Mouse (Mus musculus) intestine, embryonic 16.5 days (tissue): ENCODE results near the gene Mrps6. TPM values are rescaled to one million over a fixed set of nuclear protein-coding genes. Genes with fewer than 3 reads are reported as not detected.
"Not testable (repeated sequence)": the region's sequence is repeated elsewhere in the genome, so short reads cannot be mapped to it uniquely, and the experiment has no call there.

Experiments
- ATAC-seq: fragments of 200-750 bp; cut with Nextera tagmentation; 2 replicates; pipeline ENCODE4 v1.8.0; 2017; ENCODE audit warnings: moderate TSS enrichment, moderate library complexity
- H3K27ac ChIP-seq: fragments of 300-500 bp; sonication (generic); 2 replicates; pipeline ENCODE4 v1.5.1; 2014; ENCODE audit warnings: mild to moderate bottlenecking, low read length
- H3K27me3 ChIP-seq: fragments of 300-500 bp; sonication (generic); replicated peaks from 2 replicates; pipeline ENCODE4 v1.6.1; 2014; ENCODE audit warnings: low read length, control low read depth, mixed read lengths; ENCODE audit not compliant: control insufficient read depth, insufficient read depth
- H3K36me3 ChIP-seq: fragments of 300-500 bp; sonication (generic); 2 replicates; pipeline ENCODE4 v1.6.1; 2014; ENCODE audit warnings: low read length, control low read depth; ENCODE audit not compliant: control insufficient read depth, insufficient read depth
- H3K4me1 ChIP-seq: fragments of 300-500 bp; sonication (generic); 2 replicates; pipeline ENCODE4 v1.6.1; 2014; ENCODE audit warnings: low read length, control low read depth, mixed read lengths; ENCODE audit not compliant: control insufficient read depth, insufficient read depth
- H3K4me2 ChIP-seq: fragments of 300-500 bp; sonication (generic); 2 replicates; pipeline ENCODE4 v1.6.1; 2014; ENCODE audit warnings: low read depth, low read length, control low read depth
- H3K4me3 ChIP-seq: fragments of 300-500 bp; sonication (generic); 2 replicates; pipeline ENCODE4 v1.5.1; 2014; ENCODE audit warnings: mild to moderate bottlenecking, low read length
- H3K9ac ChIP-seq: fragments of 300-500 bp; sonication (generic); 2 replicates; pipeline ENCODE4 v1.6.1; 2014; ENCODE audit warnings: low read depth, low read length
- H3K9me3 ChIP-seq: fragments of 300-500 bp; sonication (generic); 2 replicates; pipeline ENCODE4 v1.6.1; 2016; ENCODE audit warnings: low read length, control low read depth; ENCODE audit not compliant: control insufficient read depth
- whole genome bisulfite sequencing: fragments of 180-500 bp; shearing (Covaris S2); extraction: QIAGEN DNeasy Blood & Tissue Kit; methylation state at CpG from one replicate; pipeline ENCODE4 v1.1.7; 2014; 5-methylcytosine and 5-hydroxymethylcytosine counted together
- polyA plus RNA-seq: library from polyadenylated mRNA; unstranded; fragments of >200 nt; fragmentation: Nextera tagmentation; extraction: Ambion mirVana; gene quantifications from 2 replicates; pipeline ENCODE4 v1.2.1, GENCODE M21; 2015

Gene Mrps6
- polyA plus RNA-seq, 1 experiment from 2014 or later = 106 TPM

- no peaks in the 10 kb centered on the region for H3K27me3 ChIP-seq
- H3K4me1 ChIP-seq = peaks cover 4% of the 10 kb centered on the region; the same call in 1 of the 2 replicates
- 60% methylated on average over 10 of the region's 10 CpGs for WGBS
- ATAC-seq = no peak
- H3K36me3 ChIP-seq = no peaks in the 10 kb centered on the region
- no peak overlapping the region for H3K27ac ChIP-seq
- H3K4me2 ChIP-seq = no peak overlapping the region
- H3K9ac ChIP-seq = no peak overlapping the region
- no peaks in the 10 kb centered on the region for H3K9me3 ChIP-seq
- no peak overlapping the region for H3K4me3 ChIP-seq
Measured at GRCm38 (mm10) chr16:92098351-92099051, 40.4 kb downstream of the Mrps6 start.

GRCm38 (mm10) chr16:92099598-92099997, 41.5 kb downstream of the Mrps6 start:
- no peak overlapping the region for H3K4me2 ChIP-seq
- H3K4me1 ChIP-seq = peaks cover 8% of the 10 kb centered on the region; the same call in 1 of the 2 replicates
- no peak overlapping the region for H3K27ac ChIP-seq
- H3K9me3 ChIP-seq = no peaks in the 10 kb centered on the region
- H3K36me3 ChIP-seq = no peaks in the 10 kb centered on the region
- no peaks in the 10 kb centered on the region for H3K27me3 ChIP-seq
- ATAC-seq = no peak
- no peak overlapping the region for H3K9ac ChIP-seq
- WGBS = 81% methylated on average over 16 of the region's 16 CpGs
- H3K4me3 ChIP-seq = no peak overlapping the region

- no peak overlapping the region for H3K27ac ChIP-seq
- peaks cover 8% of the 10 kb centered on the region; the same call in 1 of the 2 replicates for H3K4me1 ChIP-seq
- H3K9ac ChIP-seq = no peak overlapping the region
- no peaks in the 10 kb centered on the region for H3K9me3 ChIP-seq
- ATAC-seq = no peak
- no peak overlapping the region for H3K4me2 ChIP-seq
- H3K27me3 ChIP-seq = no peaks in the 10 kb centered on the region
- no peak overlapping the region for H3K4me3 ChIP-seq
- 63% methylated on average over 4 of the region's 4 CpGs for WGBS
- H3K36me3 ChIP-seq = no peaks in the 10 kb centered on the region
Measured at GRCm38 (mm10) chr16:92100111-92100510, 42.0 kb downstream of the Mrps6 start.

GRCm38 (mm10) chr16:92102115-92102514, 44.0 kb downstream of the Mrps6 start:
- no peak overlapping the region for H3K27ac ChIP-seq
- no peaks in the 10 kb centered on the region for H3K36me3 ChIP-seq
- no peak for ATAC-seq
- no peak overlapping the region for H3K9ac ChIP-seq
- peaks cover 10% of the 10 kb centered on the region; the same call in 1 of the 2 replicates for H3K4me1 ChIP-seq
- no peaks in the 10 kb centered on the region for H3K9me3 ChIP-seq
- H3K4me3 ChIP-seq = no peak overlapping the region
- no peak overlapping the region for H3K4me2 ChIP-seq
- WGBS = 84% methylated on average over 5 of the region's 5 CpGs
- no peaks in the 10 kb centered on the region for H3K27me3 ChIP-seq

GRCm38 (mm10) chr16:92102931-92103330, 44.9 kb downstream of the Mrps6 start:
- not testable (repeated sequence) for H3K4me2 ChIP-seq, H3K27ac ChIP-seq, ATAC-seq, H3K36me3 ChIP-seq, H3K27me3 ChIP-seq, H3K4me3 ChIP-seq, H3K9me3 ChIP-seq, H3K4me1 ChIP-seq, H3K9ac ChIP-seq
- WGBS = 94% methylated on average over 6 of the region's 7 CpGs

- Histone ChIP-seq H3K27ac (no peak overlapping the region), H3K36me3 (no peaks in the 10 kb centered on the region), H3K27me3 (no peaks in the 10 kb centered on the region), H3K9me3 (no peaks in the 10 kb centered on the region), H3K9ac (no peak overlapping the region), H3K4me2 (no peak overlapping the region), H3K4me1 (peaks cover 7% of the 10 kb centered on the region; the same call in 1 of the 2 replicates), H3K4me3 (no peak overlapping the region)
- 48% methylated on average over 9 of the region's 9 CpGs for WGBS
- ATAC-seq = peak; percentile 45
Measured at GRCm38 (mm10) chr16:92103572-92104331, 45.7 kb downstream of the Mrps6 start.

GRCm38 (mm10) chr16:92104332-92104590, 46.2 kb downstream of the Mrps6 start:
- Histone ChIP-seq H3K36me3 (no peaks in the 10 kb centered on the region), H3K4me1 (peaks cover 7% of the 10 kb centered on the region; the same call in 1 of the 2 replicates), H3K9me3 (no peaks in the 10 kb centered on the region), H3K4me3 (no peak overlapping the region), H3K4me2 (no peak overlapping the region), H3K27me3 (no peaks in the 10 kb centered on the region), H3K27ac (no peak overlapping the region), H3K9ac (no peak overlapping the region)
- ATAC-seq = no peak
- 94% methylated on average over 2 of the region's 2 CpGs for WGBS

GRCm38 (mm10) chr16:92104951-92105350, 46.9 kb downstream of the Mrps6 start:
- WGBS = 91% methylated on average over 2 of the region's 2 CpGs
- Histone ChIP-seq H3K4me3 (no peak overlapping the region), H3K36me3 (no peaks in the 10 kb centered on the region), H3K4me1 (peaks cover 7% of the 10 kb centered on the region; the same call in 1 of the 2 replicates), H3K9ac (no peak overlapping the region), H3K27ac (no peak overlapping the region), H3K9me3 (no peaks in the 10 kb centered on the region), H3K27me3 (no peaks in the 10 kb centered on the region), H3K4me2 (no peak overlapping the region)
- ATAC-seq = no peak

GRCm38 (mm10) chr16:92105631-92106030, 47.6 kb downstream of the Mrps6 start:
- Histone ChIP-seq H3K9ac (no peak overlapping the region), H3K27me3 (no peaks in the 10 kb centered on the region), H3K27ac (no peak overlapping the region), H3K4me2 (no peak overlapping the region), H3K4me3 (no peak overlapping the region), H3K36me3 (no peaks in the 10 kb centered on the region), H3K4me1 (peaks cover 7% of the 10 kb centered on the region; the same call in 1 of the 2 replicates), H3K9me3 (no peaks in the 10 kb centered on the region)
- ATAC-seq = no peak
- WGBS = 80% methylated on average over 3 of the region's 3 CpGs
